Mouse (Mus musculus): ENCODE results near the gene Slu7. TPM values are rescaled to one million over a fixed set of nuclear protein-coding genes. Genes with fewer than 3 reads are reported as not detected.

The Slu7 gene
- polyA plus RNA-seq (2015; fragmentation: Nextera tagmentation; extraction: Ambion mirVana): 35.8 and 42.3 TPM in 2 replicates

DNA sequence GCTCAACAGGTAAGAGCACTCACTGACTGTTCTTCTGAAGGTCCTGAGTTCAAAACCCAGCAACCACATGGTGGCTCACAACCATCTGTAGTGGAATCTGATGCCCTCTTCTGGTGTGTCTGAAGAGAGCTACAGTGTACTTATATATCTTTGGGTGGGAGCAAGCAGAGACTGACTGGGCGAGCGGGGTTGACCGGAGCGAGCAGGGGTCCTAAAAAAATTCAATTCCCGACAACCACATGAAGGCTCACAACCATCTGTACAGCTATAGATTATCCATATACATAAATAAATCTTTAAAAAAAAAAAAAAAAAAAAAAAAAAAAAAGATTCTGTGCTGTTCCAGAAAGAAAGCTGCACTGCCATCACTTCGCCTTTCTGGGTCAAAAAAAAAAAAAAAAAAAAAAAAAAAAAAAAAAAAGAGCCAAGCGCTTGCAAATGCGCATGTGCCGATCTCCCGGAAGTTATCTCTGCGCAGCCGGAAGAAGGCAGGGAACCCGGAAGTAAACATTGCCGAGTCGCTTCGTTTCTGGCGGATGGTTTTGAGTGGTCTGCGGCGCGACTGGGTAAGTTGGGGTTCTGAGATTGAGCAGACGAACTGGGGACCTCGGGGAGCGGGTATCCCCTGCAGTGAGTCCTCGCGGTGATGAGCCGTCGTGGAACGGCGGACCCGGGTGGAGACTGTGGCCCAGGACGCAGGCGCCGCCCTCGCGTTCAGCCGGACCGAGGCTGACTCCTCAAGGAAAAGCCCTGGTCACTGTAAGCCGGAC is at the start of gene Slu7:
Gene Slu7 (plus strand): TSS at position 491 of the 770 bp plus-strand sequence.
- peaks cover 12% of the 10 kb centered on the region for H3K36me3 ChIP-seq
- peak within 1 kb of the TSS; percentile 64 for H3K4me2 ChIP-seq
- H3K4me1 ChIP-seq (replicated peaks): peaks cover 7% of the 10 kb centered on the region
- H3K27ac ChIP-seq: peak within 1 kb of the TSS; percentile 58
- peak; percentile 78 for ATAC-seq (replicated peaks; ENCODE audit: insufficient number of reproducible peaks, insufficient read depth, low FRiP score, low read depth)
- no peaks in the 10 kb centered on the region for H3K9me3 ChIP-seq (replicated peaks)
- H3K27me3 ChIP-seq: no peaks in the 10 kb centered on the region
- peak within 1 kb of the TSS; percentile 98 for H3K4me3 ChIP-seq
- 7% methylated on average over 38 of the region's 38 CpGs for WGBS
- peak within 1 kb of the TSS; percentile 82 for H3K9ac ChIP-seq

DNA sequence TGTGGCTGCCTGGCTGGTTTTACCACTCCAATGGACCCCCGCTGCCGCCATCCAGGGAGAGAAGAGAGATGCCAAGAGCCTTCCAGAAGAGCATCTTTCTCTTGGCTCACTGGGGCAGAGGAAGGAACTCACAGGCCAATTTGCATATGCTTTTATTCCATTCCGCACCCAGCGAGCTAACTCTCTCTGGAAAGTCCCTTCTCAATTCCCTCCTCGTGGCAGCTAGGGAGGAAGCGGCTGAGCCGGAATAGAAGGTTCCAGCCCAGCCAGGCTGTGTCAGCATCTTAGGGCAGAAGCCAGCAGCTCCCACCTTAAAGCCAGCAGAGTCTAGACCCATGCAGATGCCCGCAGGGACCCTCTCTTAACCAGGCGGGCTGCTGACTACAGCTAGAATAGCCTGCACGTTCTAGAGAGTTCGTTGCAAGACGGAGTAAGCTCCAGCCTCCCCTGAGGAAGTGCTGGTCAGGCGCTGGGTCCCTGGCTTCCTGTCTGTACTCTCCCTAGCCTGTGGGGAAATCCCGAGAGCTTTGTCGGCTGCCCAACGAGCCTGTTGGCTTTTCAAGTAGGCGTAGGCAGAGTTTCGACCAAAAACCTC is 48.4 kb upstream of the Slu7 start:
- peak overlapping the region; percentile 78 for H3K27ac ChIP-seq
- peak overlapping the region; percentile 47 for H3K4me3 ChIP-seq
- WGBS: 1% methylated on average over 18 of the region's 18 CpGs
- peaks cover 15% of the 10 kb centered on the region for H3K4me1 ChIP-seq (replicated peaks)
- H3K4me2 ChIP-seq: peak overlapping the region; percentile 85
- H3K9me3 ChIP-seq (replicated peaks): no peaks in the 10 kb centered on the region
- peak; percentile 84 for ATAC-seq (replicated peaks; ENCODE audit: insufficient number of reproducible peaks, insufficient read depth, low FRiP score, low read depth)
- H3K36me3 ChIP-seq: no peaks in the 10 kb centered on the region
- H3K9ac ChIP-seq: peak overlapping the region; percentile 58
- no peaks in the 10 kb centered on the region for H3K27me3 ChIP-seq

DNA sequence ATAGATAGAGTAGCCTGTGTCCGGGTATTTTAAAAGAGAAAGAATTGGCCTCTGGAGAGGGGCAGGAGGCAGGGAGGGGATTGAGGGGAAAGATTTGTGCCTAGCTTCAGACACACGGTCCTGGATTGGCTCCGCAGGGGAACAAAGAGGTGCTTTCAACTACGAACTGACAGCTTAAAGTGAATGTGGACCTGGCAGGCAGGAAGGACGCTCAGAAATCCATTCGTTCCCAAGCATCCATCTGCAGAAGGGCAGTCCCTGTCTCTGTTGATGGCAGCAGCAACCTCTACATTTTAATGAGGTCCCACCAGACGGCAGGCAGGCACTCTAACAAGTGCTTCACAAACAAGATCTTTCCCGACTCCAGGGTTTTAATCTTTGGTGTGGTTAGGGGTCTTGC is 47.8 kb upstream of the Slu7 start:
- ATAC-seq (replicated peaks; ENCODE audit: insufficient number of reproducible peaks, insufficient read depth, low FRiP score, low read depth): no peak
- Histone ChIP-seq H3K4me2 (peak overlapping the region; percentile 85), H3K9ac (peak overlapping the region; percentile 58), H3K4me1 (replicated peaks) (peaks cover 15% of the 10 kb centered on the region), H3K27ac (no peak overlapping the region), H3K4me3 (peak overlapping the region; percentile 47), H3K9me3 (replicated peaks) (no peaks in the 10 kb centered on the region), H3K36me3 (no peaks in the 10 kb centered on the region), H3K27me3 (no peaks in the 10 kb centered on the region)
- 5% methylated on average over 8 of the region's 8 CpGs for WGBS

DNA sequence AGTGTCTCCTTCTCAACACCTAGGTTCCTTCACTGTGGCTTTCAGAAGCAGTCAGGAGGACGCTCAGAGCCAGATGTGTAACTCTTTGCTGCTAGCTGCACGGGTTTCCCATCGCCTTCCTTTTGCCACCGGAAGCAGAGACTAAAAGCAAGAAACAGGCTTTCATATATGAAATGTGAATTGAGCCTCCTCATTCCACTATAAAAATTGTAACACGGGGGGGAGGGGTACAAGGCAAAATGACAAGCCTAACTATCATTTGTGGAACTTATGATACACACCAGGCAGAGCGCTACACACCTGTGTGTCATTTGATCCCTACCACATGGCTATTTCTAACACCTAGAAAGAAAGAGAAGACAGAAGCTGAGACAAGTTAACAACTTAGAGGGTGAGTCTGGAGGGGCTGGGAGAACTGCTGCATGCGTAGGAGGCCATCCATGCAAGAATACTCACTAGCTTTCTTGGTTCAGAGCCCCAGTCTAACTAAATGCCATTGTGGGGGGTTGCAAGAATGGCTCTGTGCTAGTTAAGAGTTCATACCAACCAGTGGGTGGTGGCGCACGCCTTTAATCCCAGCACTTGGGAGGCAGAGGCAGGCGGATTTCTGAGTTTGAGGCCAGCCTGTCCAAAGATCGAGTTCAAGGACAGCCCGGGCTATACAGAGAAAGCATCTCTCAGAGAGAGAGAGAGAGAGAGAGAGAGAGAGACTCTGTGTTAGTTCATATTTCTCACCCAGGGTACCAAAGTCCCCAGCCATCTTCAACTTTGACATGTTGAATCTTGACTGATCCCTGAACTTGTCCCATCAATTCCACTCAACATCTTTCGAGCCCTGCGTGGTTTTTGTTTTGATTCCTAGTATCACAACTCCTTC is 46.3 kb upstream of the Slu7 start:
- no peak overlapping the region for H3K4me2 ChIP-seq
- ATAC-seq (replicated peaks; ENCODE audit: insufficient number of reproducible peaks, insufficient read depth, low FRiP score, low read depth): no peak

DNA sequence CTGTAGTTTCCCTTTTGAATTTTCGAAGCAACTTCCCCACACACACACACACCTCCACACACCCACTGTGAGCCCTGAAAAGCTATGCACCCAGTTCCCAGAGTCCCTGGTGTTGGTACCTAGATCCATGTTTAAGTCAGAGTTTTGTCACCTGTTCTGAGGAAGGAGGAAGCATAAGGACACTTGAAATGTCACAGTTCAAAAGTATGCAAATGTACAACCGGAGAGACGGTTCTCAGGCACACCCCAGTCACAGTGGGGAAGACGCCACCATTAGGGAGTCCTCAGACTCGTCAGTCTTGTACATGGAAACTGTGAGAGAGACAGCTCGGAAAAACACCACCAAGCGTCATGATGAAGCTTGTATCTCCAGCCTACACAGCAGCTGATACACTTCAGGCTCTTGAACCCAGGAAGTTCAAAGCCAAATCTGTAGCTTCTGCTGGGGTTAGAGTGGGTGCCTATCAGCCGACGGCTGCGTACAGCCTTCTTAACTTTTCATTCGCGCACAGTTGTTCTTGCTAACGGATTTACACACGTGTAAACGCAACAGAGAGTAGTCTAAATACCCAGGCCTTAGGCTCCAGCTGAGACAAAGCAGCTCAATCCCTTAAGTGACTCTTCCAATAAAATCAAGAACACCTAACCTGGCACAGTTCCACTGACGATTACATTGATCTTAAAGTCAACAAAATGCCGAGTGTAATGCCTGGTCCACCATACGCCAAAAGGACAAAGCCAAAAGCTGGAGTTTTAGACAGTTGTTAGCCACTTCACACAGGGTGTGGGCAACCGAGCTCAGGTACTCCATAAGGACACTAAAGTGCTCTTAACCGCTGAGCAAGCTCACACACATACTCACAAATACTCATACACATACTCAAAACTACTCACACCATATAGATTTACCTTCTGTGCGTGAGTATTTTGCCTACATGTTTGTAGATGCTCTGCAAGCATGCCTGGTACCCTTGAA is 45.1 kb upstream of the Slu7 start:
- H3K9ac ChIP-seq: no peak overlapping the region
- H3K9me3 ChIP-seq (replicated peaks): no peaks in the 10 kb centered on the region
- no peak overlapping the region for H3K27ac ChIP-seq
- WGBS: 70% methylated on average over 21 of the region's 21 CpGs
- ATAC-seq (replicated peaks; ENCODE audit: insufficient number of reproducible peaks, insufficient read depth, low FRiP score, low read depth): no peak
- H3K27me3 ChIP-seq: no peaks in the 10 kb centered on the region
- no peak overlapping the region for H3K4me2 ChIP-seq
- no peaks in the 10 kb centered on the region for H3K36me3 ChIP-seq
- no peak overlapping the region for H3K4me3 ChIP-seq
- peaks cover 15% of the 10 kb centered on the region for H3K4me1 ChIP-seq (replicated peaks)

More for the DNA sequence above, 46.3 kb upstream of the Slu7 start:
- Histone ChIP-seq H3K27me3 (no peaks in the 10 kb centered on the region), H3K27ac (no peak overlapping the region), H3K9ac (no peak overlapping the region), H3K9me3 (replicated peaks) (no peaks in the 10 kb centered on the region), H3K4me3 (no peak overlapping the region), H3K4me1 (replicated peaks) (peaks cover 15% of the 10 kb centered on the region), H3K36me3 (no peaks in the 10 kb centered on the region)
- whole genome bisulfite sequencing: 88% methylated on average over 14 of the region's 14 CpGs

DNA sequence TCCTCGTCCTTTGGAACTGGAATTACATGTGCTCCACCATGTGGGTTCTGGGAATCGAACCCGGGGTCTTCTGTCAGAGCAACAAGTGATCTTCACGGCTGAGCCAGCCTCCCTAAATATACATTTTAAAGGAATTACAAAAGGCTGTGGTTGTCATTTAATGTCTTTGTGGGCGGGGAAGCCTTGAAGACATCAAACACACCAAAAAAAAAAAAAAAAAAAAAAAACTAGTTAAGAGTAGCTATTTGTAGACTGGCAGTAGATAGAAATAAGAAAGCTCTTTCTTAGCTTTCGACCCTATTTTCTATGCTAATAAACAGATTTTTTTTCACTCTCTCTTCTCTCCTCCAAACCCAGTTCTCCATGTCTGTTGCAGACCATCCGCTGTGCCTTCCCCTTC is 44.4 kb upstream of the Slu7 start:
- Histone ChIP-seq H3K4me1 (replicated peaks) (peaks cover 15% of the 10 kb centered on the region), H3K27me3 (no peaks in the 10 kb centered on the region), H3K36me3 (no peaks in the 10 kb centered on the region), H3K4me2 (no peak overlapping the region), H3K9ac (no peak overlapping the region), H3K9me3 (replicated peaks) (no peaks in the 10 kb centered on the region), H3K27ac (no peak overlapping the region), H3K4me3 (no peak overlapping the region)
- no peak for ATAC-seq (replicated peaks; ENCODE audit: insufficient number of reproducible peaks, insufficient read depth, low FRiP score, low read depth)
- WGBS: 79% methylated on average over 7 of the region's 7 CpGs

DNA sequence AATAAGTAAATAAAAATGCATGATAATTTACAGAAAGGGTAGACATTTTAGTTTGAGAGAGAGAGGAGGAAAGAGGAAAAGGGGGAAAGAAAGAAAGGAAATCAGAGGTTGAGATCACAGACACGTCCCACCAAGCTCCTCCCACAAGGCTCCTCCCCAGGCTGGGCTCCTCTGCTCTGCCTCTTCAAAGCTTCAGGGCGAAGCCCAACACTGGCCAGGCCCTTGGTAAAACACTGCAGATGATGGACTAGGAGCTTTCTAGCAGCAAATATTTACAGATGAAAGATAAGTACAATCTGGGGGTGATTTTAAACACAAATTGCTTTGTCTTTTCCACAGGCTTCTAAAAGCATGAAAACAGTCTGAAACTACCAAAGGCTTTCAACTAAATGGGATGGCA is 40.8 kb upstream of the Slu7 start:
- Histone ChIP-seq H3K27ac (no peak overlapping the region), H3K9ac (no peak overlapping the region), H3K36me3 (no peaks in the 10 kb centered on the region), H3K4me2 (no peak overlapping the region), H3K27me3 (no peaks in the 10 kb centered on the region), H3K4me1 (replicated peaks) (no peaks in the 10 kb centered on the region), H3K9me3 (replicated peaks) (no peaks in the 10 kb centered on the region), H3K4me3 (no peak overlapping the region)
- no peak for ATAC-seq (replicated peaks; ENCODE audit: insufficient number of reproducible peaks, insufficient read depth, low FRiP score, low read depth)
- 38% methylated on average over 2 of the region's 2 CpGs for WGBS

DNA sequence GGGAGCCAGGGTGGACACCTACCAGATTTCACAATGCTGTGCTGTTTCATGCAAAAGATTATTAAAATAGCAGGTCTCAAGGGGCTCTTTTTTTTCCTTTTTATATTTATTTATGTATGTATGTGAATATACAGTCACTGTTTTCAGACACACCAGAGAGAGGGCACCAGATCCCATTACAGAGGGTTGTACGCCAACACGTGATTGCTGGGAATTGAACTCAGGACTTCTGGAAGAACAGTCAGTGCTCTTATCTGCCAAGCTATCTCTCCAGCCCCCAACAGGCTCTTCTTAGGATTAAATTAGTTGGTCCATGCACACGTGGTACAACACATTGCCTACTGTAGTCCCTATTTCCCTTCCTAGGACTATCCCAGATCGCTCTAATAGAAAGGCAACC is 40.2 kb upstream of the Slu7 start:
- Histone ChIP-seq H3K4me3 (no peak overlapping the region), H3K4me2 (no peak overlapping the region), H3K36me3 (no peaks in the 10 kb centered on the region), H3K9me3 (replicated peaks) (no peaks in the 10 kb centered on the region), H3K27ac (no peak overlapping the region), H3K4me1 (replicated peaks) (no peaks in the 10 kb centered on the region), H3K9ac (no peak overlapping the region), H3K27me3 (no peaks in the 10 kb centered on the region)
- 84% methylated on average over 4 of the region's 4 CpGs for WGBS
- ATAC-seq (replicated peaks; ENCODE audit: insufficient number of reproducible peaks, insufficient read depth, low FRiP score, low read depth): no peak

DNA sequence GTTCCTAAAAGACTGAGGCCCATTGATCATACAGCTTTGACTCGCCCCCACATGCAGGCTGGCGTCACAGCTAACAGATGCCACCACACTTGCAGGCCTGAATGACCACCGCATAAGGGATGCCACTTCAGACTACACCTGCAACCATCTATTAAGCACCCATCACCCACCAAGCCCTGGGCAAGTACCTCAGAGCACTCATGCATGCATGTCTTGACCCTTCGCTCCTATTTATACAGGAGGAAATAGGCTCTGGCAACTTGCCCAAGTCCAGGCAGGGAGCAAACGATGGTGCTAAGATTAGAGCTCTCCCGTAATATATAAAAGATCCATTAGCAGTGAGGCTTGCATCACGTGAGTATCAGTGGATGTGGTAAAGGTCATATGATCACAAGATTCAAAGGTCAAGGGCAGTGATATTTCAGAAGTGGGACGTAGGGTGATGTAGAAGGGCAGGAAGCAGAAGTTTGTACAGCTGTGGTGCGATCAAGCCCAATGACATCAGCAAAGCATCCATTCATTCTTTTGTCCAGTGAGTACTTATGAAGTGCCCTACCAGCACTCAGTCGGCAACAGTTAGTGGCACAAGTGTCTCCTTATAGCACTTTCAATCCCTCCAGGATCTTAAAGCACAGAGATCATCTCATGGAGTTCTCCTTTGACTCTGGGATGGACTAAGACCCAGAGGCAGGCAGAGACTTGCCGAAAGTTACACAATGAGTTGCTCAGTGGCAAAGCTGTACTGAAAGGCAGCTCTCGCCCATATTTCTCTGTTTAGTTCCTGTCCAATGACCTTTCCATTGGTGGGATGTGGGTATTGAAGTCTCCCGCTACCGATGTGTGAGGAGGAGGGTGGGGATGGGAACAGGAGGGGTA is 38.2 kb upstream of the Slu7 start:
- H3K27ac ChIP-seq: no peak overlapping the region
- no peak for ATAC-seq (replicated peaks; ENCODE audit: insufficient number of reproducible peaks, insufficient read depth, low FRiP score, low read depth)
- 64% methylated on average over 14 of the region's 14 CpGs for whole genome bisulfite sequencing

DNA sequence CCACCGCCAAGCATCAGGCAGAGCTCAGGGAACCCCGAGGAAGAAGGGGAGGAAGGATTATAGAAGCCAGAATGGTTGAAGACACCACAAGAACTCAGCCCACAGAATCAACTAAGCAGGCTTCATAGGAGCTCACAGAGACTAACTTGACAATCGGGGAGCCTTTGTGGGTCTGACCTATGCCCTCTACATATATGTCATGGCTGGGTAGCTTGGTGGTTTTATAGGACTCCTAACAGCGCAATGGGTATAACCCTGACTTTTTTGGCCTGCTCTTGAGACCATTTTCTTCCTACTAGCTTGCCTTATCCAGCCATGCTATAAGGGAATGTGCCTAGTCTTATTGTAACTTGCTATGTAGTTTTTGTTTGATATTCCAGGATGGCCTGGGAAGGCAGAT is 37.3 kb upstream of the Slu7 start:
- Histone ChIP-seq H3K27me3 (no peaks in the 10 kb centered on the region), H3K4me2 (no peak overlapping the region), H3K27ac (no peak overlapping the region), H3K9ac (no peak overlapping the region), H3K9me3 (replicated peaks) (no peaks in the 10 kb centered on the region), H3K4me3 (no peak overlapping the region), H3K4me1 (replicated peaks) (no peaks in the 10 kb centered on the region), H3K36me3 (no peaks in the 10 kb centered on the region)
- no peak for ATAC-seq (replicated peaks; ENCODE audit: insufficient number of reproducible peaks, insufficient read depth, low FRiP score, low read depth)
- 81% methylated on average over 4 of the region's 4 CpGs for WGBS

More for the DNA sequence above, 38.2 kb upstream of the Slu7 start:
- H3K9me3 ChIP-seq (replicated peaks): no peaks in the 10 kb centered on the region
- no peaks in the 10 kb centered on the region for H3K36me3 ChIP-seq
- H3K27me3 ChIP-seq: no peaks in the 10 kb centered on the region
- H3K9ac ChIP-seq: no peak overlapping the region
- H3K4me1 ChIP-seq (replicated peaks): no peaks in the 10 kb centered on the region
- H3K4me3 ChIP-seq: no peak overlapping the region
- no peak overlapping the region for H3K4me2 ChIP-seq
